In the genomic region with DNA sequence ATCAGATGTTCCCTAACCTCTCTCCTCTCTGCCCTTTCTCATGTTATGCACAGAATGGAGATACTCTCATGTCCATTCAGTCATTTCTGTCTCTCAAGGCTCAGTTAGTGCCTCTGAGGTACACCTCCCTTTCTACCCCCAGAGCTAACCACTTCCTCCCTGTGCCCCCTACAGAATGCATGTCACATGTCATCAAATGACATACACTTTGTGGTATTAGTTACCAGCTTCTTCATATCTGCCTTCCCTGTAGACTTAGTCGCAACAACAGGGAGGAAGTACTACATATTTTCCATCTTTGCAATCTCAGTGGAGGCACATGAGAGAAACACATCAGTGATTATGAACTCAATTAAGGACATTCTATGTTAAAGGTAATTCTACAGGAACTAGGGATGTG, we compare ENCODE assay signal across 24 mouse cellular contexts. TPM values are rescaled to one million over a fixed set of nuclear protein-coding genes. Genes with fewer than 3 reads are reported as not detected.
DNase-seq lines count a peak whose midpoint lies in the region; ATAC-seq and TF ChIP-seq lines count a peak whose summit lies in the region.
"Had no signal": no experiment of that assay in that cellular context is flagged by ENCODE, and none has a peak within 500 bp of the region (broad histone marks: within the 10 kb centered on the region; RNA-seq: fewer than 3 reads in every experiment).

No protein-coding gene starts in this region.

- peaks cover 2% of the 10 kb centered on the region for H3K9me3 ChIP-seq in CH12.LX (replicated peaks; ENCODE audit: low read length)
- H3K9me3 ChIP-seq: embryonic facial prominence, embryonic 10.5 days; heart, embryonic 13.5 days; neural tube, embryonic 12.5 days had no signal

- no peak for TF ChIP-seq POLR2A in CH12.LX (IDR thresholded peaks at IDR 0.05; ENCODE audit: low read depth, low read length)

- H3K4me2 ChIP-seq in CH12.LX (ENCODE audit: insufficient read depth, low read depth, poor library complexity, severe bottlenecking): no peak overlapping the region
- H3K4me2 ChIP-seq: heart, embryonic 13.5 days; midbrain, embryonic 11.5 days; neural tube, embryonic 12.5 days had no signal

- H3K36me3 ChIP-seq in CH12.LX (replicated peaks in 1 of 2; ENCODE audit: control insufficient read depth in 1 of 2, insufficient read depth in 1 of 2, low read length in 1 of 2): no peaks in the 10 kb centered on the region
- H3K36me3 ChIP-seq: heart, embryonic 13.5 days; neural tube, embryonic 12.5 days had no signal

- no peak for TF ChIP-seq RAD21 in CH12.LX (IDR thresholded peaks at IDR 0.05; ENCODE audit: low read depth, low read length)

- H3K27ac ChIP-seq in CH12.LX (ENCODE audit: insufficient read depth, low read depth): no peak overlapping the region
- H3K27ac ChIP-seq: embryonic facial prominence, embryonic 10.5 days; heart, embryonic 13.5 days; hindbrain, postnatal 0 days; left cerebral cortex, adult 2 months; neural tube, embryonic 12.5 days; stomach, postnatal 0 days had no signal

- dilution Hi-C loops in CH12.LX (cut with MboI; ENCODE audit: extremely low pct_ligation_motif_present, extremely low pct_unique_long_range_greater_than_20kb, low sequenced_read_pairs): no loop called here

- no peak overlapping the region for H3K4me3 ChIP-seq in CH12.LX (replicated peaks in 1 of 3; ENCODE audit: low read depth in 2 of 3, low read length in 2 of 3, poor library complexity in 1 of 3)
- H3K4me3 ChIP-seq: embryonic facial prominence, embryonic 10.5 days; heart, embryonic 13.5 days; left cerebral cortex, adult 2 months; neural tube, embryonic 12.5 days had no signal

- H3K27me3 ChIP-seq in CH12.LX (replicated peaks): peaks cover 31% of the 10 kb centered on the region
- H3K27me3 ChIP-seq: neural tube, embryonic 12.5 days had no signal

- in situ Hi-C loops in CH12.LX (cut with MboI; ENCODE audit: low pct_ligation_motif_present, low pct_unique_long_range_greater_than_20kb, low sequenced_read_pairs): no loop called here

- H3K9ac ChIP-seq in CH12.LX (ENCODE audit: insufficient read depth, low read depth): no peak overlapping the region
- H3K9ac ChIP-seq: heart, embryonic 13.5 days; neural tube, embryonic 12.5 days had no signal

- DNase-seq in 416B (ENCODE audit: low read depth): peak; percentile 65
- DNase-seq in CH12.LX (ENCODE audit: extremely low read depth): no peak
- DNase-seq in induced T-regulatory cell, adult 2 months (ENCODE audit: low read depth): peak; percentile 33
- no peak for DNase-seq in gastrocnemius, postnatal 25 days
- DNase-seq in layer of hippocampus, adult 18-20 months (ENCODE audit: low spot score in 2 of 2): no peak
- no peak for DNase-seq in kidney, postnatal 10 days
- DNase-seq in right cerebral cortex, postnatal 10 days (ENCODE audit: low spot score in 2 of 2): no peak
- DNase-seq: adrenal gland, postnatal 25 days; cerebellum, adult 18-20 months; cerebellum, postnatal 36 days; kidney, adult 2 months; kidney, postnatal 14 days; left cerebral cortex, postnatal 4 days; lung, adult 2 months; lung, postnatal 36 days; right cerebral cortex, postnatal 14 days had no signal

- peak; percentile 67 for ATAC-seq in neutrophil, adult 5-6 weeks (ENCODE audit: extremely low read depth, insufficient number of reproducible peaks, low FRiP score, poor library complexity, severe bottlenecking)
- ATAC-seq: hindbrain, postnatal 0 days had no signal

- TF ChIP-seq EP300 in CH12.LX (IDR thresholded peaks at IDR 0.05; ENCODE audit: low read length): no peak

- peaks cover 6 to 7% of the 10 kb centered on the region in 2 experiments; a peak in 3 of 4 replicates for H3K4me1 ChIP-seq in CH12.LX (ENCODE audit: control insufficient read depth in 1 of 2, insufficient read depth in 2 of 2)

- no peak for TF ChIP-seq CTCF in CH12.LX (conservative IDR thresholded peaks at IDR 0.05 in 1 of 2, IDR thresholded peaks at IDR 0.05 in 1 of 2; ENCODE audit: low read depth in 2 of 2, low read length in 2 of 2)

- H3K79me2 ChIP-seq in CH12.LX (replicated peaks; ENCODE audit: control insufficient read depth, extremely low read depth, insufficient read depth, poor library complexity, severe bottlenecking): no peaks in the 10 kb centered on the region

TF ChIP-seq in CH12.LX, 34 proteins besides CTCF, POLR2A, EP300 and RAD21:
- TF ChIP-seq SIN3A (IDR thresholded peaks at IDR 0.05; ENCODE audit: low read length) (no peak), BHLHE40 (IDR thresholded peaks at IDR 0.05; ENCODE audit: low read depth, low read length) (0 out of 2 replicates have a peak, but pooled peaks have one; percentile 27), MAZ (IDR thresholded peaks at IDR 0.05; ENCODE audit: low read depth, low read length) (no peak)

RNA-seq across cellular contexts. Expression of gene Cuedc1, which starts 5.9 kb away (rescaled TPM):
- 0.34 and 0.47 TPM in 2 replicates for total RNA-seq in CH12.LX (2012; rRNA removed)
- total RNA-seq in CH12.LX (2014; rRNA removed): 0.18 and 0.20 TPM in 2 replicates
- 0.51 and 0.76 TPM in 2 replicates for polyA plus RNA-seq in CH12.LX (2012; ENCODE audit: insufficient read length, low read depth)
- total RNA-seq in neutrophil, adult 5-6 weeks (2017): 6.3 and 7.1 TPM in 2 replicates
- total RNA-seq in gastrocnemius, postnatal 25 days (2021): 10 to 100 TPM; 76.3 to 78.6 TPM
- 10 to 100 TPM; 27.9 to 31.8 TPM for total RNA-seq in layer of hippocampus, adult 18-20 months (2021)

RNA-seq across cellular contexts. Expression of gene Vezf1, which starts 23.9 kb away (rescaled TPM):
- 5.6 and 7.4 TPM in 2 replicates for total RNA-seq in CH12.LX (2012; rRNA removed)
- 8.3 and 9.8 TPM in 2 replicates for total RNA-seq in CH12.LX (2014; rRNA removed)
- 10.1 and 11.4 TPM in 2 replicates for polyA plus RNA-seq in CH12.LX (2012; ENCODE audit: insufficient read length, low read depth)
- 45.5 and 47.7 TPM in 2 replicates for total RNA-seq in neutrophil, adult 5-6 weeks (2017)
- total RNA-seq in gastrocnemius, postnatal 25 days (2021): 10 to 100 TPM; 47.1 to 47.6 TPM
- 10 to 100 TPM; 23.2 to 24.7 TPM for total RNA-seq in layer of hippocampus, adult 18-20 months (2021)

RNA-seq across cellular contexts. Expression of gene Srsf1, which starts 44.8 kb away (rescaled TPM):
- total RNA-seq in CH12.LX (2012; rRNA removed) (416 and 617 TPM in 2 replicates), CH12.LX (2014; rRNA removed) (812 and 852 TPM in 2 replicates)
- 705 and 730 TPM in 2 replicates for polyA plus RNA-seq in CH12.LX (2012; ENCODE audit: insufficient read length, low read depth)
- total RNA-seq in neutrophil, adult 5-6 weeks (2017): 353 and 395 TPM in 2 replicates
- 10 to 100 TPM; 58.0 to 68.8 TPM for total RNA-seq in gastrocnemius, postnatal 25 days (2021)
- total RNA-seq in layer of hippocampus, adult 18-20 months (2021): 100 to 1,000 TPM; 219 to 225 TPM

Comparison
In these comparisons a context has a peak if more than half of its experiments do, and no peak if none do; other contexts are left out.
1. DNase-seq: peak in 416B (single experiment) and induced T-regulatory cell, adult 2 months (single experiment); none in CH12.LX (single experiment), gastrocnemius, postnatal 25 days (single experiment), layer of hippocampus, adult 18-20 months (0 of 2), kidney, postnatal 10 days (single experiment) and right cerebral cortex, postnatal 10 days (0 of 2).